Mouse (Mus musculus) activated CD4-positive, CD25-positive, alpha-beta regulatory T cell, adult 4 months (primary cell): ENCODE results near the gene Rd3l. TPM values are rescaled to one million over a fixed set of nuclear protein-coding genes. Genes with fewer than 3 reads are reported as not detected.

Experiments
- polyA plus RNA-seq, 2 experiments: library from polyadenylated mRNA; unstranded; fragments of 100-300 nt; shearing (Covaris generic); gene quantifications; one replicate each; pipeline ENCODE4 v1.2.1; 2017

Gene Rd3l
- polyA plus RNA-seq, 2 experiments from 2014 or later: not detected

Other genes with a start within 250 kb of the Rd3l start
- 10 to 100 TPM; 14.7 to 17.6 TPM for gene Klc1, start 222.5 kb downstream of the Rd3l start, polyA plus RNA-seq
- gene Xrcc3, start 167.4 kb downstream of the Rd3l start, polyA plus RNA-seq: 1 to 10 TPM; 4.0 to 5.6 TPM
- gene Zfyve21, start 167.1 kb downstream of the Rd3l start, polyA plus RNA-seq: 1 to 10 TPM; 3.4 to 3.5 TPM
- gene Ppp1r13b, start 73.2 kb downstream of the Rd3l start, polyA plus RNA-seq: 10 to 100 TPM in 1 of 2 experiments, 1 to 10 TPM in 1; 8.0 to 10.3 TPM
- 100 to 1,000 TPM; 262 to 349 TPM for gene Atp5mpl, start 14.3 kb downstream of the Rd3l start, polyA plus RNA-seq
- gene Tdrd9, start 9.8 kb downstream of the Rd3l start, polyA plus RNA-seq: not detected
- not detected for gene Aspg, start 125.4 kb upstream of the Rd3l start, polyA plus RNA-seq
- not detected for gene Kif26a, start 164.9 kb upstream of the Rd3l start, polyA plus RNA-seq